Mouse (Mus musculus): ENCODE results near the gene Trim44. TPM values are rescaled to one million over a fixed set of nuclear protein-coding genes. Genes with fewer than 3 reads are reported as not detected.

The Trim44 gene
- polyA plus RNA-seq, 1 experiment from 2014 or later = 22.1 TPM

- DNase-seq (ENCODE audit: low spot score) = no peak
These were observed 41.6 kb downstream of the Trim44 start for GRCm38 (mm10) chr2:102365983-102366545.

DNA sequence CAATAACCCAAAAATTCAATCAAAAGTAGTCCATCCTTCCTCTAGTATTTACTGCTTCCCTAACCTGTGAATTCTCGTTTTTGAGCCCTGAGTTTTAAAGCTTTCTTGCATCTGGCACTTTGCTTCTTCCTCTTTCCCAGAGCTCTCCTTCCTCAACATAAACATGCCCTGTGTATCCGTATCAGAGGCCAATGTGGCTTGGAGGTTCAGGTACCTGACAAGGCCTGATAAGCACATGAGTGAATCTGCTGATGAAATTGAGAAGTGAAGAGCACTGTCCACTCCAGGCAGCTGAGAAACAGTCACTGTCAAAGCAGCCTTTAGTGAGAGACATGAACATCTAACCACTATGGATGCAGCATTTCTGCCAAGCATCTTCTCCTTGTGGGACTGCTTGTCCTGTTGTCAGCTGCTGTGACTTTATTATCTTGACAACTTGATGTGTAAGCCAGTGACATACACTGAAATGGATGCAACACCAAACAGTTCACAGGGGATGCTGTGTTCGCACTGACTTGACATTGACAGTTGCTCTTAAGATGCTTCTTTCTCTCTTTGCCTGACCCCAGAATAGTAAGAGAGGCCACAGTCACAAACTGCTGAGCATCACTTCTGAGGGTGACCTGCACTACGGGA is 42.9 kb downstream of the Trim44 start:
- no peak for DNase-seq (ENCODE audit: low spot score)

DNA sequence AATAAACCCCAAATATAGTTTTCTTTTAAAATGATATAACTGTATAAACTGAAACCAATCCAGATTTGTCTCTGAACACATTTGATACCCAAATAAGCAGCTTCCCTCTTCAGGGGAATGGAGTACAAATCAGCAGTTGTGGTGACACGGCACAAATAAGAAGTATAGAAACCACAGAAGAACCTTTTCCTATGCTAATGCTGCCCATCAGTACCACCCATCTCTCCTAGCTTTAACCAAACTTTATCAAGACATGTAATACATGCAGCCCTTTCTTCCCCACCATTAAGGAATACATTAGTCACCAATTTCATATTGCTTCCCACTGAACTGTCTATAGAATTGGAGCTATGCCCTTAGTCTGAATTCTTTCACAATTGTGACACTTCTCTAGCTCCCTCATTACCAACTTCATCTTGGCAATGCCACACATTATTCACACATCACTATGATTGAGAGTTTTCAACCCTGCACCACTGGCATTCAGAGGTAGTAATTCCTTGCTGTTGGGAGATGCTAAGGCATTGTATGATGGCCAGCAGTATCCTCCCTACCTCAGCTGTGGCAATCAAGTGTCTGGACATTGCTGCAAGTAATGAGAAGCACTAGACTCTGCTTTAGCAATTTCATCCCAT is 44.6 kb downstream of the Trim44 start:
- no peak for DNase-seq (ENCODE audit: low spot score)

DNA sequence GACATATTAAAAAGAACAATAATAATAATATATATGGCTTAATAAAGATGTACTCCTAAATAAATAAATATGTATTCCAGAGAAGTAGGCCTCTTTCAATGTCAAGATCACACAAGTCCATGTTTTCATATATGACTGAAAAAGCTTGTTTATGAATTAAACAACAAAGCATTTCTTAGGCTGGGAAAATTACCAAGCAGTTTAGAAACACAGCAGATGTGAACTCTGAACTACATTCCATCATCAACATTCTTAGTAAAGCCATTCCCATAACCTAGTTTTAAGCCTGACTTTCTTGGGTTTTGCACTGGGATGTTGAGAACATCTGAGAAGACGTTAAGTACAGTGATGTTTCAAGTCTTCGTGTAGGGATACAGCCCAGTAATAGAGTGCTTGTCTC is 45.4 kb downstream of the Trim44 start:
- DNase-seq (ENCODE audit: low spot score) = no peak

GRCm38 (mm10) chr2:102356879-102357695 is 50.5 kb downstream of the Trim44 start:
- no peak for DNase-seq (ENCODE audit: low spot score)

DNA sequence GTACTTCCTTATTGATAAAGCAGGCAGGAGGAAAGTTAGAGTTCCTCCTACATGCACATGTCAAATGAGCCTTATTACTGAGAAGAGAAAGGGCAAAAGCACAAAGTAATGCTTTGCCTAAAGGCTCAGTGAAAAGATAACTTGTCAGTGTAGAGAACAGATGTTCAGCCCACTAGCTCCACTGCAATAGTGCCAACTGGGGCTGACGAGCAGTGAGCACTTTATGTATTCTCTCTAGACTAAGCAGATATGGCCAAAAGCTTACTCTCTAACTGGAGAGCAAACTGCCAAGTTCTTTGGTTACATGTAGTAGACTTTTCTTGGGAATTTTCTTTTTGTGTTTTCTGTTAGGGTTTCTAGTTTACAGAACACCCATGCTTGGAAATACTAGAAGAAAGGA is 53.6 kb downstream of the Trim44 start:
- DNase-seq (ENCODE audit: low spot score) = no peak

- no peak for DNase-seq (ENCODE audit: low spot score)
These were observed 66.2 kb downstream of the Trim44 start for GRCm38 (mm10) chr2:102341429-102341828.

DNA sequence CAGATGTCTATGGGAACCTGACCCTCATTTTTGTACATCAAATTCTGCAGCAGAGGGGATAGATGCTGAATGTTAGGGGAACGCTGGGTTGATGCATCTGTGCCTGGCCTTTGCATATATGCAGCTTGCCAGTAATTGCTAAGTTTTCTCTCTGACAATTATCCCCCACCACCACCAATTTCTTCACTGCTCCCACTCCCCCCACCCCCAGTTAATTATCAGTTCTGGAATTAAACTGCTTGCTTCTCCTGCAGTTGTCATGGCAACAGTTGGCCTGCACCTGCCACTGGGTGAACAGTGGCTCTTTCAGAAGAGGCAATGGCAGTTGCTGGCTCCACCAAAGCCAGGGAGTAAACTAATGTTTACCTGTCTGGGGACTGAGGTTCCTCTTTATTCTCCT is 70.8 kb downstream of the Trim44 start:
- no peak for DNase-seq (ENCODE audit: low spot score)

GRCm38 (mm10) chr2:102331932-102332331 is 75.7 kb downstream of the Trim44 start:
- no peak for DNase-seq (ENCODE audit: low spot score)

DNA sequence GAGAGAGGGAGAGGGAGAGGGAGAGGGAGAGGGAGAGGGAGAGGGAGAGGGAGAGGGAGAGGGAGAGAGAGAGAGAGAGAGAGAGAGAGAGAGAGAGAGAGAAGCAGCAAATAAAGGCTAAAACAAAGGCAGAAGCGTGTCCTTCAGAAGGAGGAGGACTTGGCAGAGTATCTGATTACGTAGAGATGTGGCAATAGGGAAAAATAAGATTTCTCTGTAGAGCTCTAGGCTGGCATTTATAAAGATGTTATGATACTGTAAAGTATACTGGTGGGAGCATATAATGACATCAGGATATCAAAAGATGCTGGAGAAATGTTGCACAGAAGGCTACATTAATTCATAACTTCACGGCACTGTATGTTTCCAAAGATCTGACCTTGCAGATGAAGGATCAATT is 76.5 kb downstream of the Trim44 start:
- DNase-seq (ENCODE audit: low spot score) = no peak

GRCm38 (mm10) chr2:102325921-102326320 is 81.7 kb downstream of the Trim44 start:
- no peak for DNase-seq (ENCODE audit: low spot score)

- DNase-seq (ENCODE audit: low spot score) = no peak
These were observed 83.3 kb downstream of the Trim44 start for GRCm38 (mm10) chr2:102324336-102324735.

DNA sequence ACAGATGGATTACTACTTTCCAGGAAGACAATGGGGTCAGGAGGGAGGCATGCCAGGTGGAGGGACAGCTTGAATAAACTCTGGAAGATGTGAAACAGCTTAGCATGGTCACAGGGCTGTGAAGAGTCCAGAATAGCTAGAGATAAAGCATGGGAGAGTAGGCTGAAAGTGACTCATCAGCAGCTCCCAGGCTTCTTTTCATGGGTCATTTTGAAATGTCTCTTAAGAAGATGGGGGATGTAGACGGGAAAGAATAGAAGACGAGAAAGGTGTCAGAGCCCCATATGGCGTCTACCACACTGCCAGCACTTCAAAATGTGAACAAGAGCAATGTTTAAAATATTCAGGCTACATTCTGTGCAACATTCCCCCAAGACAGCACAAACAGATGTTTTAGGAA is 91.1 kb downstream of the Trim44 start:
- DNase-seq (ENCODE audit: low spot score) = no peak

- no peak for DNase-seq (ENCODE audit: low spot score)
These were observed 92.5 kb downstream of the Trim44 start for GRCm38 (mm10) chr2:102315153-102315552.

DNA sequence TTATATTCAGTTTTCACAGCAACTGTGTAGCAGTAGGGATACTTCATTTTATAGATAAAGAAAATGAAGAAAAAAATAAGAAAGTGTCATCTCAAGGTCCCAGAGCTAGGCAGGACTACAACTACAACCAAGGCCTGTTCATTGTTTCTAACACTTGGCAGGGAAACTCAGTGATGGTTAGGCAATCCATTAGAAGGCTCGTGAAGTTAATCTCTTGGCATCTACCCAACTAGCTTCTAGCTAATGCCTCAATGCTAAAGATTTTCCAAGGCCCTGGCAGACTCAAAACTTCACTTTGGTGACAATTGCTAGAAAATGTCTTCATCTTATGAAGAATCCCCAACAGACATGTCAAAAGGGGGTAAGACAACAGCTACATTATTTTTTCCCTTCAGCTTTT is 93.0 kb downstream of the Trim44 start:
- DNase-seq (ENCODE audit: low spot score) = no peak

DNA sequence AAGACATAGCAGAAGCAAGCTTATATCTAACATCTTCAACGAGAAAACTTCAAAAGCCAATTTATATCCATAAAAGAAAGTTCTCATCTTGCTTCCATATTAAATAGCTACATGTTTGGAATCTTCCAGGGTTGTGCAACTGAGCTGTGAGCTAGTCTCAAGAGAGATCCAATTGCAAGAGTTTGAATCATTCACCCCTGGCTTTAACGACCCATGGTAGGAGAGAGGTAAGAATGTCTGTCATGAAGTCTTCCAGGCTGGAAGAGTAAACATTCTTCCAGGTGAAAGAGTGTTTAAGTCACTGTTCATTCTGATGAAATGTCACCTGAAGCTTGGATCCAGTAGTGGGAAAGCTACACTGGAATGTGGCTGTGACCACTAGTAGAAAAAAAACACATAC is 93.6 kb downstream of the Trim44 start:
- no peak for DNase-seq (ENCODE audit: low spot score)

DNA sequence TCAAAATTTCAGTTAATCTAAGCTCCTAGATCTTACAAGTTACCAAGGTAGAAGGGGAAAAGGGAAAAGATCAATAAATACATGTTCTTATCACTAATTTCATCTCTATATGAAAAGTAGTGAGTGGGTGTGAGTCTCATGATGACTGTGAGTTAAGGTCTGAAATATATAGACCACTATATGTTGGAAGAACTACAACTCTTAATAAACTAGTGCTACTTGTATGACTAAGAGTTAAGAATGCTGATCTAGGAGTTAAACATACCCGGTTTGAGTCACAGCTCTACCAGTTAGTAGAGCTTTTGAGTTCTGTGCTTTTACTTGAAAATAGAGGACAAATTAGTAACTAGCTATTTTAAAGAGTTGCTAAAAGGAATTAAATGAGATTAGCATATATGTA is 94.7 kb downstream of the Trim44 start:
- no peak for DNase-seq (ENCODE audit: low spot score)

DNA sequence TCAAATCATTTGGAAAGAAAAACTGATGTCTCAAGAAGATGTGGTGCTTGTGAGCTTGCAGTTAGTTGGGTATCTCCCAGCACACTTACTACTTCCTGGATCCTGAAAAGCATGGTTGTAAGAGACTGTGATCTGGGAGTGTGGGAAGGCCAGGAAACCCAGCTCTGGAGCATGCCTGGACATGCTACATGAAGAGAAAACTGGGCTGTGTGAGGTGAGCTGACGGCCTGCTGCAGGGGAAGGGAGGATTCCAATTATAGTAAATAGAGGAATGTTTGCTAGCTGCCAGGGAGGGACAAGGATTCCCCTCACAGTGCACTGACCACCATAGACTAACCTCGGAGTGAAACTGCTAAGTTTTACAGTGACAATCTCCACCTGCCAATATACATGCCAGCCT is 104.4 kb downstream of the Trim44 start:
- DNase-seq (ENCODE audit: low spot score) = no peak

- no peak for DNase-seq (ENCODE audit: low spot score)
These were observed 105.1 kb downstream of the Trim44 start for GRCm38 (mm10) chr2:102302532-102302931.

- DNase-seq (ENCODE audit: low spot score) = no peak
These were observed 112.8 kb downstream of the Trim44 start for GRCm38 (mm10) chr2:102294827-102295270.

DNA sequence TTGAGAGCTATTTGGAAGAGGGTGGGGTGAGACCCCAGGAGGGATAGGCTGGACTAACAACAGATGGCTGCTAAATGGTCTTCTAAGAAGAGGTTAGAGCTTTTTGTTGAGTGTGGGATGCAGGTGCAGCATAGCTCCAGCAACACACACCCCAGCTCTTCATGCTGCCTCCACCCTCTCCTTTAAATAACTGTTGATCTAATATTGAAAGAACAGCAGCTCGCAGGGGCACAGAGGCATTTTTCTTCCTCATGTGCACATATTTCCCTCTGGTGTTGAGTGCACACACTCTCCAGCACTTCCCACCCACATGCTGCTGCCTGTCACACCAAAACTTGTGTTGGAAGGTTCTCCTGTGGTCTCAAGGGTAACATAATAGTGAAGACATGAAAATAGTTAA is 114.4 kb downstream of the Trim44 start:
- DNase-seq (ENCODE audit: low spot score) = no peak

GRCm38 (mm10) chr2:102292051-102292450 is 115.6 kb downstream of the Trim44 start:
- DNase-seq (ENCODE audit: low spot score) = no peak
